Mouse (Mus musculus): ENCODE results near the gene Padi1.

DNA sequence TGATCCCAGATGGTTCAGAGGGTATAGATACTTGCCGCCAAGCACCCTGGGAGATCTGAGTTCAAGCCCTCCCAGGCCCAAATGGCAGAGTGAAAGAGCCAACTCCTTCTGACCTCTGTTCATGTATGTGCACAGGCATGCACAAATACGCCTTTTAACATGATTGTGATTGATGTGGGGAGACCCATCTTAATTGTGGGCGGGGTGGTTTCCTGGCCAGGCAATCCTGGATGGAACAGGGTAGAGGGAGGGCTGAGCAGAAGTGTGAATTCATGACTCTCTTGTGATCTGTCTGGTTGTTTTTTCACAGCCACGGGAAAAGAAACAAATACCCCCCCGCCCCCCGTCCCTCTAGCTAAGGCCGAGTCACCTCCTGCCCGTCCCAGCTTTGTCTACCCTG, 12.8 kb downstream of the Padi1 start:
- no peak for TF ChIP-seq MAX (IDR thresholded peaks at IDR 0.05; ENCODE audit: low read depth)
- no peak for TF ChIP-seq MYOD1 (IDR thresholded peaks at IDR 0.05; ENCODE audit: control insufficient read depth in 1 of 3, insufficient read length in 2 of 3, low read depth in 2 of 3)
- TF ChIP-seq POLR2A (IDR thresholded peaks at IDR 0.05; ENCODE audit: insufficient read length, low read depth), result no peak
- TF ChIP-seq USF1 (IDR thresholded peaks at IDR 0.05; ENCODE audit: low read depth), result no peak
- no peak for TF ChIP-seq CEBPB (IDR thresholded peaks at IDR 0.05; ENCODE audit: insufficient read depth, poor library complexity, severe bottlenecking)
- TF ChIP-seq TCF12 (IDR thresholded peaks at IDR 0.05; ENCODE audit: insufficient read depth, poor library complexity, severe bottlenecking), result no peak
- no peak for TF ChIP-seq E2F4 (IDR thresholded peaks at IDR 0.05; ENCODE audit: insufficient read depth)
- TF ChIP-seq SRF (IDR thresholded peaks at IDR 0.05; ENCODE audit: control insufficient read depth, insufficient read length, low read depth), result no peak
- no peak for TF ChIP-seq POLR2AphosphoS2 (IDR thresholded peaks at IDR 0.05; ENCODE audit: insufficient read length, low read depth)
- TF ChIP-seq MYOG (IDR thresholded peaks at IDR 0.05; ENCODE audit: control insufficient read depth in 1 of 3, insufficient read depth in 1 of 3, insufficient read length in 2 of 3, low read depth in 2 of 3), result no peak
- TF ChIP-seq TCF3 (IDR thresholded peaks at IDR 0.05; ENCODE audit: insufficient read length, low read depth), result no peak
